Comparison of ENCODE assay signal across 11 mouse cellular contexts in the genomic region with DNA sequence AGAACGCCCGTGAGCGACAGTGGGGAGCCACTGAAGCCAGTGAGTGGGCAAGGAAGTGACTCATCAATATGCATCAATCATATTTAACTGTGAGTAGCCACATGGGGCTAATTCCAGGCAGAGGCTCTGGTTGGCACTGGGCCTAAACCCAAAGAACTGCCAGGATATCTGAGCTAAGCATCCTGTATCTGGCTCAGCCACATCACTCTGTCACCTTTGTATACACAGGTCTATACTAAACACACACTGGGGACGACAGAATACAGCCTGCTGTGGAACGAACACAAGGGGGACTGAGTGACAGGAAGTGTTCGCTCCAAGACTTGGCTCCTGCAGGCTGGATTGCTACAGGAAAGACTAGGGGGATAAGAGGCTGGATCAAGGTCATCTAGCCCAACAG. TPM values are rescaled to one million over a fixed set of nuclear protein-coding genes. Genes with fewer than 3 reads are reported as not detected.
A peak's percentile ranks its signal among the peaks of the same experiment; 100 is the strongest.
DNase-seq lines count a peak whose midpoint lies in the region; ATAC-seq and TF ChIP-seq lines count a peak whose summit lies in the region.
"Had no signal": no experiment of that assay in that cellular context is flagged by ENCODE, and none has a peak within 500 bp of the region (broad histone marks: within the 10 kb centered on the region; RNA-seq: fewer than 3 reads in every experiment).

No protein-coding gene starts in this region.

- H3K36me3 ChIP-seq in kidney, adult 2 months (ENCODE audit: control insufficient read depth, insufficient read depth, low read length), result no peaks in the 10 kb centered on the region
- H3K36me3 ChIP-seq in neural tube, embryonic 14.5 days (ENCODE audit: control insufficient read depth, insufficient read depth, low read length), result no peaks in the 10 kb centered on the region
- H3K36me3 ChIP-seq in stomach, postnatal 0 days (ENCODE audit: control insufficient read depth, insufficient read depth, low read length), result no peaks in the 10 kb centered on the region
- H3K36me3 ChIP-seq: forebrain, embryonic 15.5 days had no signal

- no peak overlapping the region for H3K4me2 ChIP-seq in neural tube, embryonic 14.5 days (ENCODE audit: low read depth, low read length)
- no peak overlapping the region for H3K4me2 ChIP-seq in stomach, postnatal 0 days (replicated peaks; ENCODE audit: low read depth)
- H3K4me2 ChIP-seq: forebrain, embryonic 15.5 days had no signal

- peak; percentile 68; the same call in 1 of the 2 replicates for ATAC-seq in neural tube, embryonic 14.5 days (ENCODE audit: low read depth)
- peak; percentile 49 for ATAC-seq in stomach, postnatal 0 days (ENCODE audit: low FRiP score, low TSS enrichment)
- ATAC-seq: forebrain, embryonic 15.5 days had no signal

- H3K9ac ChIP-seq in neural tube, embryonic 14.5 days (replicated peaks; ENCODE audit: low read depth, low read length), result no peak overlapping the region
- H3K9ac ChIP-seq in stomach, postnatal 0 days (ENCODE audit: low read length), result no peak overlapping the region
- H3K9ac ChIP-seq: forebrain, embryonic 15.5 days had no signal

- no peak for TF ChIP-seq CTCF in kidney, adult 2 months (conservative IDR thresholded peaks at IDR 0.05; ENCODE audit: insufficient read depth, insufficient read length, low read depth, low read length)
- 0 out of 2 replicates have a peak, but pooled peaks have one; percentile 6 for TF ChIP-seq CTCF in stomach, postnatal 0 days (IDR thresholded peaks at IDR 0.05; ENCODE audit: low read depth)

- TF ChIP-seq POLR2A in kidney, adult 2 months (IDR thresholded peaks at IDR 0.05; ENCODE audit: low read depth, low read length), result no peak

- no peaks in the 10 kb centered on the region for H3K27me3 ChIP-seq in kidney, adult 2 months (replicated peaks; ENCODE audit: control insufficient read depth, insufficient read depth, low read length)
- no peaks in the 10 kb centered on the region for H3K27me3 ChIP-seq in neural tube, embryonic 14.5 days (ENCODE audit: control insufficient read depth, insufficient read depth, low read length)
- H3K27me3 ChIP-seq in stomach, postnatal 0 days (ENCODE audit: control insufficient read depth, insufficient read depth, low read length), result no peaks in the 10 kb centered on the region
- H3K27me3 ChIP-seq: forebrain, embryonic 15.5 days had no signal

- no peak overlapping the region for H3K4me3 ChIP-seq in kidney, adult 2 months (ENCODE audit: insufficient read depth, low read depth, low read length)
- no peak overlapping the region for H3K4me3 ChIP-seq in neural tube, embryonic 14.5 days (ENCODE audit: low read depth, low read length)
- no peak overlapping the region for H3K4me3 ChIP-seq in stomach, postnatal 0 days (ENCODE audit: low read depth, low read length)
- H3K4me3 ChIP-seq: forebrain, embryonic 15.5 days; hindbrain, embryonic 10.5 days had no signal

- no peak for TF ChIP-seq EP300 in stomach, postnatal 0 days (optimal IDR thresholded peaks at IDR 0.05)

- WGBS in kidney, adult 2 months, result 68% methylated on average over 6 of the region's 6 CpGs
- 55% methylated on average over 6 of the region's 6 CpGs for WGBS in neural tube, embryonic 14.5 days
- WGBS in stomach, postnatal 0 days, result 51% methylated on average over 6 of the region's 6 CpGs

- H3K4me1 ChIP-seq in kidney, adult 2 months (ENCODE audit: control insufficient read depth, insufficient read depth, low read length), result no peaks in the 10 kb centered on the region
- H3K4me1 ChIP-seq in neural tube, embryonic 14.5 days (ENCODE audit: control insufficient read depth, insufficient read depth, low read length), result no peaks in the 10 kb centered on the region
- H3K4me1 ChIP-seq in stomach, postnatal 0 days (replicated peaks; ENCODE audit: control insufficient read depth, insufficient read depth), result no peaks in the 10 kb centered on the region

- peak; percentile 65 for DNase-seq in adrenal gland, adult 2 months
- no peak for DNase-seq in adrenal gland, adult 18-20 months (ENCODE audit: low spot score in 2 of 2)
- peak; percentile 38 for DNase-seq in kidney, postnatal 10 days
- DNase-seq in kidney, adult 2 months, result no peak
- no peak for DNase-seq in neural tube, embryonic 10.5 days (ENCODE audit: extremely low spot score, low spot score)
- no peak for DNase-seq in stomach, postnatal 0 days (ENCODE audit: low spot score)
- no peak for DNase-seq in embryo, embryonic 10.5 days (ENCODE audit: low spot score)
- DNase-seq: B cell, adult 2 months had no signal

- no peak overlapping the region for H3K27ac ChIP-seq in kidney, adult 2 months (ENCODE audit: insufficient read depth, low read depth, low read length)
- no peak overlapping the region for H3K27ac ChIP-seq in neural tube, embryonic 14.5 days (ENCODE audit: low read depth, low read length)
- no peak overlapping the region for H3K27ac ChIP-seq in stomach, postnatal 0 days (replicated peaks)
- H3K27ac ChIP-seq: forebrain, embryonic 15.5 days; hindbrain, embryonic 10.5 days had no signal

- H3K9me3 ChIP-seq in neural tube, embryonic 14.5 days (ENCODE audit: control insufficient read depth, low read length), result no peaks in the 10 kb centered on the region
- H3K9me3 ChIP-seq in stomach, postnatal 0 days (ENCODE audit: control insufficient read depth, low read length), result no peaks in the 10 kb centered on the region
- H3K9me3 ChIP-seq: forebrain, embryonic 15.5 days; hindbrain, embryonic 10.5 days had no signal

RNA-seq across cellular contexts. Expression of a gene that starts 16.5 kb away (rescaled TPM):
- total RNA-seq in adrenal gland, adult 2 months (2021), result 10 to 100 TPM; 18.6 to 45.7 TPM
- polyA plus RNA-seq in adrenal gland, adult 2 months (2012; rRNA removed), result 22.2 and 31.6 TPM in 2 replicates
- 10 to 100 TPM; 19.1 to 26.3 TPM for total RNA-seq in adrenal gland, adult 18-20 months (2021)
- polyA plus RNA-seq in kidney, adult 2 months (2012; rRNA removed), result 4.7 and 5.0 TPM in 2 replicates
- 8.9 and 10.6 TPM in 2 replicates for polyA plus RNA-seq in neural tube, embryonic 14.5 days (2014; fragmentation: Nextera tagmentation; extraction: Ambion mirVana)
- 14.6 and 14.7 TPM in 2 replicates for polyA plus RNA-seq in stomach, postnatal 0 days (2015; fragmentation: Nextera tagmentation; extraction: Ambion mirVana)

RNA-seq across cellular contexts. Expression of a gene that starts 40.3 kb away (rescaled TPM):
- 10 to 100 TPM; 18.3 to 26.8 TPM for total RNA-seq in adrenal gland, adult 2 months (2021)
- 21.1 and 22.2 TPM in 2 replicates for polyA plus RNA-seq in adrenal gland, adult 2 months (2012; rRNA removed)
- total RNA-seq in adrenal gland, adult 18-20 months (2021), result 10 to 100 TPM; 19.4 to 20.6 TPM
- 36.2 and 41.1 TPM in 2 replicates for polyA plus RNA-seq in kidney, adult 2 months (2012; rRNA removed)
- 61.8 and 66.1 TPM in 2 replicates for polyA plus RNA-seq in neural tube, embryonic 14.5 days (2014; fragmentation: Nextera tagmentation; extraction: Ambion mirVana)
- 33.7 and 35.3 TPM in 2 replicates for polyA plus RNA-seq in stomach, postnatal 0 days (2015; fragmentation: Nextera tagmentation; extraction: Ambion mirVana)

Comparison
In these comparisons a context has a peak if more than half of its experiments do, and no peak if none do; other contexts are left out.
1. DNase-seq: peak in adrenal gland, adult 2 months (single experiment) and kidney, postnatal 10 days (single experiment); none in adrenal gland, adult 18-20 months (0 of 2), kidney, adult 2 months (single experiment), neural tube, embryonic 10.5 days (single experiment), stomach, postnatal 0 days (single experiment) and embryo, embryonic 10.5 days (single experiment).